Mouse (Mus musculus): ENCODE measurements around the gene Il23a.
"Not testable (repeated sequence)": the region's sequence is repeated elsewhere in the genome, so short reads cannot be mapped to it uniquely, and the experiment has no call there.

The Il23a gene

DNA sequence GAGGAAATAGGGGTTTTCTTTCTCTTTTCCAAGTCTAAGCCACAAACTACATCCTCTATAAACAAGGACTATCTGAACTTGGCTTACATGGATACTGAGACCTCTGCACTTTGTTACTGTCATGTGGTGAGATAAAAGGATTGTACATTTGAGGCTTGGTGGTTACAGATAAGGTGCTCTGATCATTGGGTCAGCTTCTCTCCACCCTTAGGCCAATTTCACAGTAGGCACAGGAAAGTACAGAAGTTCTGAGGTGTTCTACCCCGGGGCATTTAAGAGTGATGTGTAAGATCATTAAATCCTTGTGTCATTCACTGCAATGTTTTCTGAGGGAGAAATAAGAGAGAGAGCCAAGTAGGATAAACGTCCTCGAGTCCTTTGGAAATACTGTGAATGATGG is 38.0 kb upstream of the Il23a start:
- Histone ChIP-seq H3K27me3 (ENCODE audit: insufficient read depth, low read length) (no peaks in the 10 kb centered on the region), H3K4me3 (replicated peaks; ENCODE audit: low read length) (peak overlapping the region; percentile 100; the same call in 1 of the 2 replicates), H3K36me3 (ENCODE audit: insufficient read depth, low read length) (peaks cover 27% of the 10 kb centered on the region), H3K4me1 (replicated peaks; ENCODE audit: low read depth, low read length) (peaks cover 42% of the 10 kb centered on the region), H3K9me3 (ENCODE audit: low read length) (no peaks in the 10 kb centered on the region)
- no peak for TF ChIP-seq POU5F1 (IDR thresholded peaks at IDR 0.05; ENCODE audit: borderline replicate concordance, low read length)
- no peak for TF ChIP-seq NANOG (IDR thresholded peaks at IDR 0.05; ENCODE audit: borderline replicate concordance, low read length)
- no peak for TF ChIP-seq CTCF (conservative IDR thresholded peaks at IDR 0.05; ENCODE audit: low read length)

DNA sequence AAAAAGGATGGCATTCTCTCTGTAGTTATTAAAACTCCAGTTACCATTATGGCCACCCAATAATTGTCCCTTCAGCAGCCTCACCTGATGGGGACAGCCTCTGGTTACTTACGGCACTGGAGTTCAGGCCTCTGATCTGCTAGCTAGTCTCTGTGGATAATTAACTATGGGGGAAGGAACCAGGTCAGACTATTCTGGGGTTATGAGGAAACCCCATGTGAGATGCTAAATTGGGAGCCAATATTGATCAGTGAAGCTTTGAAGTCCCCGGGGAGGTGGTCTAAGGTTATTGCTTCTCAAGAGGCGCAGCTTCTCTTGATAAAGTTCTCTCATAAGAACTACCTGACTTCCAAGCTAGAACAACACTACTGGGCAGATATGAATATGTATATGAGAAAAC is 37.6 kb upstream of the Il23a start:
- TF ChIP-seq POU5F1 (IDR thresholded peaks at IDR 0.05; ENCODE audit: borderline replicate concordance, low read length) = no peak
- TF ChIP-seq CTCF (conservative IDR thresholded peaks at IDR 0.05; ENCODE audit: low read length) = no peak
- TF ChIP-seq NANOG (IDR thresholded peaks at IDR 0.05; ENCODE audit: borderline replicate concordance, low read length) = no peak
- H3K4me1 ChIP-seq (replicated peaks; ENCODE audit: low read depth, low read length) = peaks cover 38% of the 10 kb centered on the region
- no peaks in the 10 kb centered on the region for H3K27me3 ChIP-seq (ENCODE audit: insufficient read depth, low read length)
- peaks cover 23% of the 10 kb centered on the region for H3K36me3 ChIP-seq (ENCODE audit: insufficient read depth, low read length)
- H3K9me3 ChIP-seq (ENCODE audit: low read length) = no peaks in the 10 kb centered on the region
- H3K4me3 ChIP-seq (replicated peaks; ENCODE audit: low read length) = no peak overlapping the region

DNA sequence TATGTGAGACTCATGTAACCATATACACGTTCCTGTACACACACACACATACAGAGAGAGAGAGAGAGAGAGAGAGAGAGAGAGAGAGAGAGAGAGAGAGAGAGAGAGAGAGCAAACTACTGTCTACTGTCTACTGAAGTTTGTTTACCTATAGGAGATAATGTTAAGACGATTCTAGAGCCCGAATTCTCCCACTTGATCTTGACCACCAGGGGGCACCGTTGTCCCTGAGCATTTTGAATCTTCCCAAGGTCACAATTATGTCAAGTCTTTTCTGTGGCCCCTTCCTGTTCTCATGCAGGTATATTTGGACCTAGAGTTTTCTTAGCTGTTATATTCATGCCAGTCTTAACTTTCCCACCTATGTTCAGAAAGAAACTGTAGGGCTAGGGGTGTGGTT is 37.0 kb upstream of the Il23a start:
- Histone ChIP-seq H3K36me3 (ENCODE audit: insufficient read depth, low read length) (peaks cover 19% of the 10 kb centered on the region), H3K27me3 (ENCODE audit: insufficient read depth, low read length) (no peaks in the 10 kb centered on the region), H3K9me3 (ENCODE audit: low read length) (no peaks in the 10 kb centered on the region), H3K4me3 (replicated peaks; ENCODE audit: low read length) (no peak overlapping the region), H3K4me1 (replicated peaks; ENCODE audit: low read depth, low read length) (peaks cover 37% of the 10 kb centered on the region)
- TF ChIP-seq NANOG (IDR thresholded peaks at IDR 0.05; ENCODE audit: borderline replicate concordance, low read length) (no peak), CTCF (conservative IDR thresholded peaks at IDR 0.05; ENCODE audit: low read length) (peak; percentile 78), POU5F1 (IDR thresholded peaks at IDR 0.05; ENCODE audit: borderline replicate concordance, low read length) (no peak)

DNA sequence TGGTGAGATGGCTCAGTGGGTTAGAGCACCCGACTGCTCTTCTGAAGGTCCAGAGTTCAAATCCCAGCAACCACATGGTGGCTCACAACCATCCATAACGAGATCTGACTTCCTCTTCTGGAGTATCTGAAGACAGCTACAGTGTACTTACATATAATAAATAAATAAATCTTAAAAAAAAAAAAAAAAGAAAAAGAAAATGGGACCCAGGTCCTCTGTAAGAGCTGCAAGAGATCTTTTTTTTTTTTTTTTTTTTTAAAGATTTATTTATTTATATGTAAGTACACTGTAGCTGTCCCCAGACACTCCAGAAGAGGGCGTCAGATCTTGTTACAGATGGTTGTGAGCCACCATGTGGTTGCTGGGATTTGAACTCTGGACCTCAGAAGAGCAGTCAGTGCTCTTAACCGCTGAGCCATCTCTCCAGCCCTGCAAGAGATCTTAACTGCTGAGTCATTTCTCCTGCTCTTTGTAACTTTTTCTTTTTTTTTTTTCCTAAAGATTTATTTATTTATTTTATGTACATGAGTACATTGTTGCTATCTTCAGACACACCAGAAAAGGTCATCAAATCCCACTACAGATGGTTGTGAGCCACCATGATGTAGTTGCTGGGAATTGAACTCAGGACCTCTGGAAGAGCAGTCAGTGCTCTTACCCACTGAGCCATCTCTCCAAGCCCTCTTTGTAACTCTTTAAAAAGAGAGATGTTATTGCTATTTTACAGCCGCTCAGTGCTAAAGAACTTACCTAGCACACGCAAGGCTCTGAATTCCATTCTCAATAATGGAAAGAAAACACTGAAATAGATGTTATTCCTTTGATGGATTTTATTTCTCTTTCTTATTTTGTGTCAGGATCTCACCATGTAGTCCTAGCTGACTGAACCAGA is 34.1 kb upstream of the Il23a start:
- Histone ChIP-seq H3K36me3 (ENCODE audit: insufficient read depth, low read length) (peaks cover 17% of the 10 kb centered on the region), H3K4me1 (replicated peaks; ENCODE audit: low read depth, low read length) (peaks cover 18% of the 10 kb centered on the region)
- not testable (repeated sequence) for H3K27me3 ChIP-seq (ENCODE audit: insufficient read depth, low read length); H3K9me3 ChIP-seq (ENCODE audit: low read length); H3K4me3 ChIP-seq (replicated peaks; ENCODE audit: low read length)

DNA sequence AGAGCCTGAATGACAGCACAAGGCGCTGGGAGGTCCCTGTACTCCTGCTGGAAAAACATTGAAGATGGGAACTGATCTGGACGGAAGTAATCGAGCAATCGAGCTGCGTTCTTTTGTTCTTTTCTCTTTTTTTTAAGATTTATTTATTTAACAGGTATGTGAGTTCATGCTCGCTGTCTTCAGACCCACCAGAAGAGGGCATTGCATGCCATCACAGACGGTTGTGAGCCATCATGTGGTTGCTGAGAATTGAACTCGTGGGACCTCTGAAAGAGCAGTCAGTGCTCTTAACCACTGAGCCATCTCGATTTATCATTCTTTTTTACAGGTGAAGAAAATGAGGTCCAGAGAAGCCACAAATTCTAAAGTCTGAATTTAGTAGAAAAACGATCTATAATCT is 29.1 kb upstream of the Il23a start:
- Histone ChIP-seq H3K27me3 (ENCODE audit: insufficient read depth, low read length) (no peaks in the 10 kb centered on the region), H3K36me3 (ENCODE audit: insufficient read depth, low read length) (peaks cover 52% of the 10 kb centered on the region), H3K4me3 (replicated peaks; ENCODE audit: low read length) (no peak overlapping the region), H3K4me1 (replicated peaks; ENCODE audit: low read depth, low read length) (peaks cover 35% of the 10 kb centered on the region), H3K9me3 (ENCODE audit: low read length) (no peaks in the 10 kb centered on the region)
- TF ChIP-seq NANOG (IDR thresholded peaks at IDR 0.05; ENCODE audit: borderline replicate concordance, low read length) = no peak
- TF ChIP-seq CTCF (conservative IDR thresholded peaks at IDR 0.05; ENCODE audit: low read length) = peak; percentile 19
- TF ChIP-seq POU5F1 (IDR thresholded peaks at IDR 0.05; ENCODE audit: borderline replicate concordance, low read length) = no peak

DNA sequence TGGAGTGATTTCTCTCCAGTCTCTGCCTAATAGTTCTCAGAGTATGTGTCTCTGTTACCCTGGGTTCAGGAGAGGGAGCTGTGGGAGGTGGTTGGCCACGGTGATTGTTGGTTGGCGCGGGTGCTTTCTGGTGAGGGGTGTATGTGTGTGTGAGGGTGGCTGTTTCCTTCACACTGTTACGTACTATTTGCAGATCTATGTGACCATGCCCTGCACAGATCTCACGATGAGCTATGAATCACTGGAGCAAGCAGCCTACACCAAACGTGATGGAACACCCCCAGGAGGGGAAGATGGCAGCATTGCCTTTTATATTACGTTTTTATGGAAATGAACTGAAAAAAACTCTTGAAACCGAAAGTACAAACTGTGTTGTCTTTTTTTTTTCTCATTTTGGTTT is 28.3 kb upstream of the Il23a start:
- no peak for TF ChIP-seq POU5F1 (IDR thresholded peaks at IDR 0.05; ENCODE audit: borderline replicate concordance, low read length)
- no peak for TF ChIP-seq CTCF (conservative IDR thresholded peaks at IDR 0.05; ENCODE audit: low read length)
- TF ChIP-seq NANOG (IDR thresholded peaks at IDR 0.05; ENCODE audit: borderline replicate concordance, low read length) = no peak
- H3K36me3 ChIP-seq (ENCODE audit: insufficient read depth, low read length) = peaks cover 52% of the 10 kb centered on the region
- H3K4me3 ChIP-seq (replicated peaks; ENCODE audit: low read length) = 0 out of 2 replicates have a peak overlapping the region, but pooled peaks have one; percentile 10
- no peaks in the 10 kb centered on the region for H3K27me3 ChIP-seq (ENCODE audit: insufficient read depth, low read length)
- peaks cover 36% of the 10 kb centered on the region for H3K4me1 ChIP-seq (replicated peaks; ENCODE audit: low read depth, low read length)
- no peaks in the 10 kb centered on the region for H3K9me3 ChIP-seq (ENCODE audit: low read length)

DNA sequence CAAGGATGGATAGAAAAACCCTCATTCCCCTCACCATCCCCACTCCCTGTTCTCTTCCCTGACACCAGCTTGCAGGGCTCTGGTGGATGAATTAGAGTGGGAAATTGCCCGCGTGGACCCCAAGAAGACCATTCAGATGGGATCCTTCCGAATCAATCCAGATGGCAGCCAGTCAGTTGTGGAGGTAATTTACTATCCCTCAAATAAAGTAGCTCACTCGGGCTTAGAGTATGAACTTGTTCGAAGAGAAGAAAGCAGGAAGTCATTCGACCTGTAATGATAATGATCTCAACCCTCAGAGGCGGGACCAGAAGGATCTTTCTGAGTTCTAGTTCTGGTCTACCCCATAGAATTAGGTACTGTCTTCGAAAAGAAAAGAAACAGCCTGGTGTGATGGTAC is 25.0 kb upstream of the Il23a start:
- H3K36me3 ChIP-seq (ENCODE audit: insufficient read depth, low read length) = peaks cover 70% of the 10 kb centered on the region

DNA sequence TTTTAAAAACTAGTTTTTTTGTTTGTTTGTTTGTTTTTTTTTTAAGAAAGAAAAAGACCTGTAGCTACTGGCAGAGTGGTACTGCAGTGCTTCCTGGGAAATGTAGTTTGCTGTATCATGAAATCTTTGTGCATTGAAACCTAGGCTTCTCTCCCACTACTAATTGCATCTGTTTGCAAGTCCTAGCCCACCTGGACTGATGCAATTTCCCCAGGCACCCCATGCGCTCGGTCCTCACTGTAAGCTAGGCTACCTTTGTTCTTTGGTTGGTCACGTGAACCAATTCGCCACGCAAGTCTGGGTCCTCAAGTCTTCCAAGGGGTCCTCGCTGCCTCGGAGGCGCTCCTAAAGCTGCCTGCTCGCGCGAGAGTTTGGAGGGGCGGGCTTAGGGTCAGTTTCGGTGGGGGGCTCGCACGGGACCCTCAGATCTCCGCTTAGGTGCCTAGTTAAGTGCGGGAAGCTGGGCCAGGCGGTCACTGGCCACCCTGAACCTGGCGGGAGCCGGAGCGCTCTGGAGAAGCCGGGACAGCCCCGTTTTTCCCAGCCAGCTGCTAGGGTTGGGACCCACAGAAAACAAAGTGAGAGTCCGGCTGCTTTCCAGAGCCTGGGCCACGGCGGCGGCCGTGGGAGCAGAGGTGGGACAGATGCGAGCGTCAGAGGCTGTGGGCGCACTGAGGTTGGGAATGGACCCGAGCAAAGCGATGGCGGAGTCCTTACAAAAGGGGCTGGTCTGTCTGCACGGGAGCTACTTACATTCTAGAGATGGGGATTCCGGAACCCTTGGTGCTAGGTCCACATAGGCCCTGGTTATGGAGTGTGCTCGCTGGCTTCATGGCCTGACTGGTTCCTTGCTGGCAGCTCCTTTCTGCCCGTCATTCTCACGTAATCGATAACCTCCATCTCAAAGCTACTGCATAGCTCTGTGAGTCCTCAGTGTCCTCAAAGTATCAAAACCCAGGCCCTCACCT is 23.9 kb upstream of the Il23a start, which contains the start of gene Cnpy2:
Gene Cnpy2, plus strand, starts transcription at position 319 of the 968 bp plus-strand sequence.
- Histone ChIP-seq H3K4me3 (replicated peaks; ENCODE audit: low read length) (peak within 1 kb of the TSS; percentile 95), H3K36me3 (ENCODE audit: insufficient read depth, low read length) (peaks cover 70% of the 10 kb centered on the region), H3K9me3 (ENCODE audit: low read length) (no peaks in the 10 kb centered on the region), H3K4me1 (replicated peaks; ENCODE audit: low read depth, low read length) (peaks cover 44% of the 10 kb centered on the region), H3K27me3 (ENCODE audit: insufficient read depth, low read length) (no peaks in the 10 kb centered on the region)
- TF ChIP-seq NANOG (IDR thresholded peaks at IDR 0.05; ENCODE audit: borderline replicate concordance, low read length) = no peak
- TF ChIP-seq CTCF (conservative IDR thresholded peaks at IDR 0.05; ENCODE audit: low read length) = no peak
- no peak for TF ChIP-seq POU5F1 (IDR thresholded peaks at IDR 0.05; ENCODE audit: borderline replicate concordance, low read length)

More for the DNA sequence above, 25.0 kb upstream of the Il23a start:
- no peak for TF ChIP-seq POU5F1 (IDR thresholded peaks at IDR 0.05; ENCODE audit: borderline replicate concordance, low read length)
- no peak for TF ChIP-seq NANOG (IDR thresholded peaks at IDR 0.05; ENCODE audit: borderline replicate concordance, low read length)
- no peak for TF ChIP-seq CTCF (conservative IDR thresholded peaks at IDR 0.05; ENCODE audit: low read length)
- H3K4me1 ChIP-seq (replicated peaks; ENCODE audit: low read depth, low read length) = peaks cover 44% of the 10 kb centered on the region
- peak overlapping the region; percentile 95 for H3K4me3 ChIP-seq (replicated peaks; ENCODE audit: low read length)
- H3K9me3 ChIP-seq (ENCODE audit: low read length) = no peaks in the 10 kb centered on the region
- no peaks in the 10 kb centered on the region for H3K27me3 ChIP-seq (ENCODE audit: insufficient read depth, low read length)

All from E14TG2a.4 (cell line).